Mouse (Mus musculus): ENCODE measurements around the gene Hexa.
A peak's percentile ranks its signal among the peaks of the same experiment; 100 is the strongest.

Gene Hexa

GRCm38 (mm10) chr9:59552610-59553009 lies 13.3 kb downstream of the Hexa start:
- DNase-seq (ENCODE audit: low spot score in 2 of 2), result no peak

- DNase-seq (ENCODE audit: low spot score in 2 of 2), result no peak
These were observed 14.4 kb downstream of the Hexa start for GRCm38 (mm10) chr9:59553719-59554118.

- DNase-seq (ENCODE audit: low spot score in 2 of 2), result peak in 1 of 2 experiments; percentile 75
These were observed 26.3 kb downstream of the Hexa start for GRCm38 (mm10) chr9:59565600-59565999.

- peak in 1 of 2 experiments; percentile 62 for DNase-seq (ENCODE audit: low spot score in 2 of 2)
These were observed 27.8 kb downstream of the Hexa start for GRCm38 (mm10) chr9:59567111-59567510.

GRCm38 (mm10) chr9:59571852-59572251 lies 32.5 kb downstream of the Hexa start:
- no peak for DNase-seq (ENCODE audit: low spot score in 2 of 2)

- no peak for DNase-seq (ENCODE audit: low spot score in 2 of 2)
These were observed 38.1 kb downstream of the Hexa start for GRCm38 (mm10) chr9:59577401-59577800.

- peak; percentile 89 to 92 for DNase-seq (ENCODE audit: low spot score in 2 of 2)
These were observed 38.6 kb downstream of the Hexa start, which contains the start of gene Celf6 for GRCm38 (mm10) chr9:59577844-59578504. Gene Celf6 (plus strand): TSS chr9:59577917.

- no peak for DNase-seq (ENCODE audit: low spot score in 2 of 2)
These were observed 39.1 kb downstream of the Hexa start for GRCm38 (mm10) chr9:59578505-59578867.

- DNase-seq (ENCODE audit: low spot score in 2 of 2), result peak in 1 of 2 experiments; percentile 83
These were observed 45.5 kb downstream of the Hexa start for GRCm38 (mm10) chr9:59584871-59585308.

GRCm38 (mm10) chr9:59588252-59588651 lies 48.9 kb downstream of the Hexa start:
- DNase-seq (ENCODE audit: low spot score in 2 of 2), result no peak

GRCm38 (mm10) chr9:59588710-59589671 lies 49.7 kb downstream of the Hexa start:
- DNase-seq (ENCODE audit: low spot score in 2 of 2), result peak; percentile 85 to 89

- DNase-seq (ENCODE audit: low spot score in 2 of 2), result peak; percentile 61 to 73
These were observed 50.5 kb downstream of the Hexa start for GRCm38 (mm10) chr9:59589703-59590439.

GRCm38 (mm10) chr9:59601661-59602060 lies 62.3 kb downstream of the Hexa start:
- DNase-seq (ENCODE audit: low spot score in 2 of 2), result no peak

- no peak for DNase-seq (ENCODE audit: low spot score in 2 of 2)
These were observed 66.6 kb downstream of the Hexa start for GRCm38 (mm10) chr9:59605967-59606366.

GRCm38 (mm10) chr9:59610950-59611349 lies 71.6 kb downstream of the Hexa start:
- no peak for DNase-seq (ENCODE audit: low spot score in 2 of 2)
